In genomic region chr9:13748798-13749674, GRCm38 (mm10) we compare ENCODE assay signal across 8 mouse cellular contexts. TPM values are rescaled to one million over a fixed set of nuclear protein-coding genes. Genes with fewer than 3 reads are reported as not detected.
DNase-seq lines count a peak whose midpoint lies in the region; ATAC-seq and TF ChIP-seq lines count a peak whose summit lies in the region.

No protein-coding gene starts in this region.

- TF ChIP-seq POLR2A in testis, adult 2 months (IDR thresholded peaks at IDR 0.05; ENCODE audit: control insufficient read depth, low read depth, low read length): peak; percentile 94

- TF ChIP-seq CTCF in heart, postnatal 0 days (IDR thresholded peaks at IDR 0.05; ENCODE audit: low read depth): no peak
- no peak for TF ChIP-seq CTCF in testis, adult 2 months (IDR thresholded peaks at IDR 0.05; ENCODE audit: control insufficient read depth, insufficient read depth, insufficient replicate concordance, low read depth, low read length)

- no peaks in the 10 kb centered on the region for H3K36me3 ChIP-seq in forebrain, embryonic 11.5 days (ENCODE audit: control insufficient read depth, insufficient read depth, low read length)
- no peaks in the 10 kb centered on the region for H3K36me3 ChIP-seq in heart, postnatal 0 days (replicated peaks; ENCODE audit: control insufficient read depth, insufficient read depth, low read length)
- no peaks in the 10 kb centered on the region for H3K36me3 ChIP-seq in liver, embryonic 16.5 days (ENCODE audit: control insufficient read depth, insufficient read depth)
- H3K36me3 ChIP-seq in neural tube, embryonic 13.5 days: no peaks in the 10 kb centered on the region
- H3K36me3 ChIP-seq in testis, adult 2 months (ENCODE audit: control insufficient read depth, insufficient read depth, low read length): no peaks in the 10 kb centered on the region

- no peaks in the 10 kb centered on the region for H3K9me3 ChIP-seq in forebrain, embryonic 11.5 days (ENCODE audit: control insufficient read depth, low read length)
- no peaks in the 10 kb centered on the region for H3K9me3 ChIP-seq in heart, postnatal 0 days (replicated peaks; ENCODE audit: control insufficient read depth, low read length)
- no peaks in the 10 kb centered on the region for H3K9me3 ChIP-seq in liver, embryonic 16.5 days (replicated peaks; ENCODE audit: control insufficient read depth, low read length)
- 0 out of 2 replicates have a peak, but pooled peaks cover 5% of the 10 kb centered on the region for H3K9me3 ChIP-seq in neural tube, embryonic 13.5 days

- 2% methylated on average over 60 of the region's 60 CpGs for WGBS in forebrain, embryonic 11.5 days
- under 1% methylated on average over 58 of the region's 60 CpGs for WGBS in heart, postnatal 0 days
- WGBS in liver, embryonic 16.5 days (ENCODE audit: insufficient replicate concordance): under 1% methylated on average over 60 of the region's 60 CpGs
- WGBS in neural tube, embryonic 13.5 days: 1% methylated on average over 60 of the region's 60 CpGs

- no peaks in the 10 kb centered on the region for H3K4me1 ChIP-seq in forebrain, embryonic 11.5 days (replicated peaks; ENCODE audit: control insufficient read depth, insufficient read depth, low read length)
- peaks cover 18% of the 10 kb centered on the region for H3K4me1 ChIP-seq in heart, postnatal 0 days (ENCODE audit: control insufficient read depth, insufficient read depth)
- H3K4me1 ChIP-seq in liver, embryonic 16.5 days (ENCODE audit: control insufficient read depth, low read depth, low read length): peaks cover 11% of the 10 kb centered on the region
- peaks cover 20% of the 10 kb centered on the region for H3K4me1 ChIP-seq in neural tube, embryonic 13.5 days (replicated peaks)
- no peaks in the 10 kb centered on the region for H3K4me1 ChIP-seq in testis, adult 2 months (ENCODE audit: control insufficient read depth, insufficient read depth, low read length)

- DNase-seq in CD8-positive naive resting alpha-beta T cell, adult 2 months (ENCODE audit: low read depth in 2 of 2, low spot score in 2 of 2): peak; percentile 91 to 92
- peak; percentile 86 for DNase-seq in c-Kit-positive CD71-negative TER-119-negative erythroid progenitor cells, embryonic 14.5 days (ENCODE audit: low read depth)
- DNase-seq in forebrain, embryonic 11.5 days (ENCODE audit: low spot score): peak; percentile 97
- peak; percentile 91 for DNase-seq in heart, postnatal 0 days (ENCODE audit: low spot score)
- peak; percentile 97 to 98 for DNase-seq in kidney, postnatal 4 days

- peak; percentile 99 for ATAC-seq in forebrain, embryonic 11.5 days (replicated peaks; ENCODE audit: low FRiP score)
- ATAC-seq in heart, postnatal 0 days (ENCODE audit: insufficient read depth, low read depth): peak; percentile 99
- ATAC-seq in liver, embryonic 16.5 days (ENCODE audit: low read depth): peak; percentile 99
- peak; percentile 100 for ATAC-seq in neural tube, embryonic 13.5 days (ENCODE audit: low read depth)

- H3K27me3 ChIP-seq in forebrain, embryonic 11.5 days (ENCODE audit: control insufficient read depth, insufficient read depth, low read length): no peaks in the 10 kb centered on the region
- no peaks in the 10 kb centered on the region for H3K27me3 ChIP-seq in heart, postnatal 0 days (ENCODE audit: control insufficient read depth, insufficient read depth, low read length)
- no peaks in the 10 kb centered on the region for H3K27me3 ChIP-seq in liver, embryonic 16.5 days (ENCODE audit: control insufficient read depth, insufficient read depth, low read depth, low read length)
- H3K27me3 ChIP-seq in neural tube, embryonic 13.5 days: no peaks in the 10 kb centered on the region
- H3K27me3 ChIP-seq in testis, adult 2 months (ENCODE audit: control insufficient read depth, insufficient read depth, low read length): no peaks in the 10 kb centered on the region

- H3K4me3 ChIP-seq in forebrain, embryonic 11.5 days (ENCODE audit: low read depth, low read length): peak overlapping the region; percentile 95
- peak overlapping the region; percentile 98 for H3K4me3 ChIP-seq in heart, postnatal 0 days (ENCODE audit: low read depth, low read length)
- H3K4me3 ChIP-seq in liver, embryonic 16.5 days (ENCODE audit: low read depth, low read length): peak overlapping the region; percentile 95
- peak overlapping the region; percentile 79 for H3K4me3 ChIP-seq in neural tube, embryonic 13.5 days
- H3K4me3 ChIP-seq in testis, adult 2 months (ENCODE audit: control insufficient read depth, low read depth, low read length): peak overlapping the region; percentile 92

- H3K27ac ChIP-seq in forebrain, embryonic 11.5 days (ENCODE audit: low read depth, low read length): peak overlapping the region; percentile 87
- H3K27ac ChIP-seq in heart, postnatal 0 days (ENCODE audit: low read depth): peak overlapping the region; percentile 97
- H3K27ac ChIP-seq in liver, embryonic 16.5 days (ENCODE audit: low read length): peak overlapping the region; percentile 91
- H3K27ac ChIP-seq in neural tube, embryonic 13.5 days (replicated peaks): peak overlapping the region; percentile 91
- H3K27ac ChIP-seq in testis, adult 2 months (ENCODE audit: control insufficient read depth, insufficient read depth, low read depth, low read length): peak overlapping the region; percentile 98

- TF ChIP-seq EP300 in heart, postnatal 0 days (IDR thresholded peaks at IDR 0.05; ENCODE audit: low read depth): no peak

- H3K4me2 ChIP-seq in forebrain, embryonic 11.5 days (ENCODE audit: low read depth, low read length, severe bottlenecking): peak overlapping the region; percentile 68
- H3K4me2 ChIP-seq in heart, postnatal 0 days (ENCODE audit: low read depth, low read length): peak overlapping the region; percentile 72
- peak overlapping the region; percentile 77 for H3K4me2 ChIP-seq in liver, embryonic 16.5 days (ENCODE audit: low read depth, low read length)
- peak overlapping the region; percentile 67 for H3K4me2 ChIP-seq in neural tube, embryonic 13.5 days

- H3K9ac ChIP-seq in forebrain, embryonic 11.5 days (ENCODE audit: low read length): peak overlapping the region; percentile 99
- peak overlapping the region; percentile 97 for H3K9ac ChIP-seq in heart, postnatal 0 days (replicated peaks; ENCODE audit: low read depth, low read length)
- H3K9ac ChIP-seq in liver, embryonic 16.5 days (ENCODE audit: low read depth, low read length): peak overlapping the region; percentile 94
- peak overlapping the region; percentile 97 for H3K9ac ChIP-seq in neural tube, embryonic 13.5 days

RNA-seq across cellular contexts. Expression of gene Mtmr2, which starts 0.8 kb away (rescaled TPM):
- polyA plus RNA-seq in forebrain, embryonic 11.5 days (2014; fragmentation: Nextera tagmentation; extraction: Ambion mirVana): 70.6 and 76.9 TPM in 2 replicates
- 62.1 and 75.0 TPM in 2 replicates for total RNA-seq in heart, postnatal 0 days (2014; rRNA removed; ENCODE audit: low replicate concordance)
- 33.8 and 35.9 TPM in 2 replicates for polyA plus RNA-seq in heart, postnatal 0 days (2015; fragmentation: Nextera tagmentation; extraction: Ambion mirVana)
- polyA plus RNA-seq in liver, embryonic 16.5 days (2015; fragmentation: Nextera tagmentation; extraction: Ambion mirVana): 19.5 and 20.1 TPM in 2 replicates
- 56.5 and 57.2 TPM in 2 replicates for polyA plus RNA-seq in neural tube, embryonic 13.5 days (2015; fragmentation: Nextera tagmentation; extraction: Ambion mirVana)
- 15.6 and 22.1 TPM in 2 replicates for polyA plus RNA-seq in testis, adult 2 months (2012; rRNA removed)

Comparison
In these comparisons a context has a peak if more than half of its experiments do, and no peak if none do; other contexts are left out.
1. Peak in every context shown above with its lines: DNase-seq, ATAC-seq, H3K4me3 ChIP-seq and H3K27ac ChIP-seq.